Mouse (Mus musculus) limb, embryonic 10.5 days (tissue): ENCODE results near the gene Arl8a. TPM values are rescaled to one million over a fixed set of nuclear protein-coding genes. Genes with fewer than 3 reads are reported as not detected.

ENCODE experiments used
- DNase-seq: peaks from one replicate; pipeline ENCODE4 v3.0.0-alpha.2; 2017; ENCODE audit warnings: low spot score
- H3K27ac ChIP-seq: fragments of 300-500 bp; sonication (generic); 2 replicates; pipeline ENCODE4 v1.5.1; 2016; ENCODE audit warnings: mild to moderate bottlenecking
- H3K27me3 ChIP-seq: fragments of 300-500 bp; sonication (generic); 2 replicates; pipeline ENCODE4 v1.6.1; 2016; ENCODE audit warnings: low read depth, mild to moderate bottlenecking; ENCODE audit not compliant: poor library complexity, severe bottlenecking
- H3K36me3 ChIP-seq: fragments of 300-500 bp; sonication (generic); 2 replicates; pipeline ENCODE4 v1.6.1; 2016; ENCODE audit warnings: mild to moderate bottlenecking, moderate library complexity
- H3K4me1 ChIP-seq: fragments of 300-500 bp; sonication (generic); 2 replicates; pipeline ENCODE4 v1.6.1; 2016
- H3K4me3 ChIP-seq: fragments of 300-500 bp; sonication (generic); 2 replicates; pipeline ENCODE4 v1.5.1; 2016; ENCODE audit warnings: mild to moderate bottlenecking, moderate library complexity
- H3K9me3 ChIP-seq: fragments of 300-500 bp; sonication (generic); replicated peaks from 2 replicates; pipeline ENCODE4 v1.6.1; 2016; ENCODE audit warnings: mild to moderate bottlenecking
- WGBS: fragments of 180-500 bp; shearing (Covaris S2); methylation state at CpG from one replicate; pipeline ENCODE4 v1.1.7; 2016; 5-methylcytosine and 5-hydroxymethylcytosine counted together
- polyA plus RNA-seq: library from polyadenylated mRNA; unstranded; fragments of >200 nt; fragmentation: Nextera tagmentation; extraction: Ambion mirVana; gene quantifications from 2 replicates; pipeline ENCODE4 v1.2.1, GENCODE M21; 2016

Gene Arl8a
- polyA plus RNA-seq, 1 experiment from 2014 or later = 42.2 TPM

DNA sequence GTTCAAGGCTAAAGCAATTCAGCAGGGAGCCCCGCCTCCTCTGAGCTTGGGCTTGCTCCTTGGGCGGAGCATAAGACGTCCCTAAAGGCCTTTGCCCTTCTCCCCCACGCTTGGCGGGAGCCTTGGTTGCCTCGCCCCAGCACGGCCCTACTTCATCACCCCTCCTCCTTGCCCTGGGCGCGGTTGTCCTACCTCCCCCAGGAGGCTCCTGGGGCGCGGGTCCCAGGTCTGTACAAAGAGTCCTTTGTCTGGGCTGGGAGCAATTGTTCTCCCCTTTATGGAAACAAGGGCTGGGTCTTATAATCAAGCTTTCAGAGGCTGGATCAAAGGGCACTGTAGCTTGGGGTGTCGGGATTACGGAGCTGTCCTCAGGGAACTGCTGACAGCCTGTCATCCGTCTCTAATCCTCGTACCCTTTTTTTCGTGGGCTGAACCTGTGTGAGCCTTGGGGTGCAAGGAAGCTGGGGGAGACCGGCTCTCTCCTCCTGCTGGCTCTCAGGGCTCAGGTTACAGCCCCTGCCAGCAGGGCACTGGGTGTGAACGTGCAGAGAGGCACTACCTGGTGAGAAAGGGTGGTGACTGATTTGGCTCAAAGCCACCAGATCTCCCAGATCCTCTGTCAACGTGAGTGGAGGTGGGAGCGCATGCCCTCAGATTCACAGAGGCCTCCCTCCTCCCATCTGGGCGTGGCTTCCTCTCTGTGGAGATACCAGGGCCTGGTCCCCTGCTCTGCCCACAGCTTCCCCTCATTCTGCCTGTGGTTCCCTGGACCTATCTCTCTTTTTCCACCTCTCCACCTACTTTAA lies 52.6 kb downstream of the Arl8a start:
- Histone ChIP-seq H3K36me3 (no peaks in the 10 kb centered on the region), H3K9me3 (no peaks in the 10 kb centered on the region), H3K4me1 (peaks cover 36% of the 10 kb centered on the region), H3K4me3 (peak overlapping the region; percentile 41), H3K27me3 (no peaks in the 10 kb centered on the region), H3K27ac (peak overlapping the region; percentile 87)
- WGBS = 2% methylated on average over 21 of the region's 21 CpGs
- peak; percentile 62 for DNase-seq

DNA sequence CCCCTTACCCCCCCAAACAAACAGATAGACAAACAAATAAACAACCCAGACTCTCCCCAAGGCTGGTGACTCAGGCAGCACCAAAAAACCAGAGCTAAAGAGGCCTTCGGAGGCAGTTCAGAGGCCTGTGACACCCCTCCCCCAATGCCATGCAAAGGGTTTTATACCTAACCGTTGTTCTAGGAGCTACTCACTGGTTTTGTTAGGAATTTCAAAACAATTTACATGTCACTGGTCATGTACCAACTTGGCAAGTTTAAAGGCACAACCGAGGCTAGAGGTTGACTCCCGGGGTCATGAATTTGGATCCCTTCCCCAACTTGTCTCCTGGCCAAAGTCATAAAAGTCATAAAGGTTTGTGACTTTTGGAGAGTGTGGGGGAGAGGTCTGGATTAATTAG lies 53.8 kb downstream of the Arl8a start:
- no peaks in the 10 kb centered on the region for H3K36me3 ChIP-seq
- no peak overlapping the region for H3K4me3 ChIP-seq
- H3K9me3 ChIP-seq = no peaks in the 10 kb centered on the region
- DNase-seq = no peak
- no peaks in the 10 kb centered on the region for H3K27me3 ChIP-seq
- peaks cover 48% of the 10 kb centered on the region for H3K4me1 ChIP-seq
- peak overlapping the region; percentile 6; the same call in 1 of the 2 replicates for H3K27ac ChIP-seq
- 68% methylated on average over 4 of the region's 4 CpGs for WGBS

DNA sequence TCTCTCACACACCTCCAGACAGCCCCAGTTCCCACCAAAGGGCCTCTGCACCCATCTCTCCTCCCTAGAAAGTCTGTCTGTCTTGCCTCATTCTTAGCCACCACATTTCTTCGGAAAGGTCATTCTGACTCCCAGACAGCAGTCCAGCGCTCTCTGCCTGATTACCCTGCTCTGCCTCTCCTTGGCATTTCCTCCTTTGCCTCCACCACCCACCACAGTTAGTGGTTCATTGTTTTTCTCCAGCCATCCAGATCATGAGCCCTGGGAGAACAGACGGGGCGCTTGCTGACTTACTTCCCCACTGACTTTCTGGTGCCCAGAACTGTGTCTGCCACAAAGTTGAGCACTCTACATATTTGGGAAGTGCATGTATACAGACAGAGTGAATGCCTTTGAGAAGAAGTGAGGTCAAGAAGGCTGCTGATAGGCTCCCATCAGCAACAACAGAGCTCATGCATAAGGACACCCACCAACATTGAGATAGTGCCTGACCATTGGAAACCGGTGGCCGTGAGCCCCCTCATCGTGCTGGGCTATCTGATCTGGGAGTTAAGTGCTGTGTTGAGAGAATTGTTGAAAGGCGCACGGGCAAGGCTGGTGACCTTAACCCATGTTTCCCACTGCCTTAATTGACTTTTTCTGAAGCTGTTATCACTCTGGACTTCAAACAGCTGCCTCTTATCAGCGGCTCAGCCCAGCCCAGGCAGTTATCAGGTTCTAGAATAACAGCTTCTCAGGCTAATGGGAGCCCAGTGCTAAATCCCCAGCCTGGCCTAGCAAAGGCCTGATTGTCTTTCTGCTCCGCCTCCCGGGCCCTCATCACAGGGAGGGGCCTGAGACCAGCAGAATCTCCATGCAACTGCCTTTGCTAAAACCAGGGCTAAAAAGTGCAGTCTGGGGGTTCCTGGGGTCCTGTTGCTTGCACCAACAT lies 57.8 kb downstream of the Arl8a start:
- no peaks in the 10 kb centered on the region for H3K27me3 ChIP-seq
- no peaks in the 10 kb centered on the region for H3K9me3 ChIP-seq
- peaks cover 30% of the 10 kb centered on the region for H3K4me1 ChIP-seq
- no peaks in the 10 kb centered on the region for H3K36me3 ChIP-seq
- H3K27ac ChIP-seq = 0 out of 2 replicates have a peak overlapping the region, but pooled peaks have one; percentile 5
- WGBS = 39% methylated on average over 12 of the region's 12 CpGs
- DNase-seq = no peak
- H3K4me3 ChIP-seq = no peak overlapping the region

DNA sequence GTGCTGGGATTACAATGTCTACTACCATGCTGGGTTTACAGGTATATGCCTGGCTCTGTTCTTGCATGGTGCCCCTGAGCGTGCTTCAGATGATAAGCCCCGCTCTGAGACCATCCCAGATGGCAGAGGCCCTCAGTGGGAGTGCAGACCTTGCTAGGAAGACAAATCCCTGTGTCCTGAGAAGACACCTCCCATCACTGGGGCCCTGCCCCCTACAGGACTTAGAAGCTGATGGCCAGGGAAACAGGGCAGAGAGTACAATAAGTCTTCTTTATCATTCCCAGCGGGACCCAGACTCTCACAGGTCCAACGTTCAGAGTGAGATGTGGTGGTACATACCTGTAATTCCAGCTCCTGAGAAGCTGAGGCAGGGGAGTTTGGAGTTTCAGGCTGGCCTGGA lies 58.6 kb downstream of the Arl8a start:
- Histone ChIP-seq H3K4me3 (no peak overlapping the region), H3K27me3 (no peaks in the 10 kb centered on the region), H3K4me1 (peaks cover 25% of the 10 kb centered on the region), H3K27ac (no peak overlapping the region), H3K9me3 (no peaks in the 10 kb centered on the region), H3K36me3 (no peaks in the 10 kb centered on the region)
- no peak for DNase-seq
- 50% methylated on average over 4 of the region's 4 CpGs for WGBS

Other genes starting within 250 kb of the Arl8a start
- gene Ppp1r12b, start 190.9 kb upstream of the Arl8a start, polyA plus RNA-seq = 5.5 and 5.7 TPM in 2 replicates
- 50.2 and 51.1 TPM in 2 replicates for gene Ube2t, start 184.3 kb upstream of the Arl8a start, polyA plus RNA-seq
- 0.56 and 0.75 TPM in 2 replicates for gene Lgr6, start 41.5 kb upstream of the Arl8a start, polyA plus RNA-seq
- 1.4 and 1.9 TPM in 2 replicates for gene Ptpn7, start 14.1 kb upstream of the Arl8a start, polyA plus RNA-seq
- gene Gpr37l1, start 20.9 kb downstream of the Arl8a start, polyA plus RNA-seq = not detected in 2 replicates
- gene Elf3, start 111.7 kb downstream of the Arl8a start, polyA plus RNA-seq = 8.2 and 8.8 TPM in 2 replicates
- 103 and 113 TPM in 2 replicates for gene Rnpep, start 137.3 kb downstream of the Arl8a start, polyA plus RNA-seq
- 201 and 243 TPM in 2 replicates for gene Timm17a, start 167.0 kb downstream of the Arl8a start, polyA plus RNA-seq
- 0.28 and 0.39 TPM in 2 replicates for gene Lmod1, start 178.0 kb downstream of the Arl8a start, polyA plus RNA-seq
- 53.3 and 57.5 TPM in 2 replicates for gene Shisa4, start 228.4 kb downstream of the Arl8a start, polyA plus RNA-seq